Mouse (Mus musculus): ENCODE measurements around the gene 4930486L24Rik. TPM values are rescaled to one million over a fixed set of nuclear protein-coding genes. Genes with fewer than 3 reads are reported as not detected.
A peak's percentile ranks its signal among the peaks of the same experiment; 100 is the strongest.

Gene 4930486L24Rik
- polyA plus RNA-seq, 1 experiment from 2014 or later, result not detected

- WGBS, result 67% methylated on average over 6 of the region's 6 CpGs
- Histone ChIP-seq H3K9ac (ENCODE audit: low read depth, low read length) (no peak overlapping the region), H3K9me3 (ENCODE audit: control insufficient read depth, low read length) (no peaks in the 10 kb centered on the region), H3K4me3 (ENCODE audit: low read depth, low read length) (no peak overlapping the region), H3K4me1 (ENCODE audit: control insufficient read depth, insufficient read depth, low read length) (no peaks in the 10 kb centered on the region), H3K27me3 (replicated peaks; ENCODE audit: control insufficient read depth, insufficient read depth, low read length) (no peaks in the 10 kb centered on the region), H3K36me3 (ENCODE audit: control insufficient read depth, insufficient read depth, low read length) (no peaks in the 10 kb centered on the region), H3K27ac (replicated peaks; ENCODE audit: low read depth, low read length) (no peak overlapping the region), H3K4me2 (ENCODE audit: low read depth, low read length) (no peak overlapping the region)
- DNase-seq (ENCODE audit: low spot score) (no peak), ATAC-seq (ENCODE audit: low read depth) (no peak)
These were observed 21.6 kb downstream of the 4930486L24Rik start for GRCm38 (mm10) chr13:60842703-60843102.

- no peaks in the 10 kb centered on the region for H3K27me3 ChIP-seq (replicated peaks; ENCODE audit: control insufficient read depth, insufficient read depth, low read length)
- H3K9me3 ChIP-seq (ENCODE audit: control insufficient read depth, low read length), result no peaks in the 10 kb centered on the region
- no peak overlapping the region for H3K27ac ChIP-seq (replicated peaks; ENCODE audit: low read depth, low read length)
- H3K36me3 ChIP-seq (ENCODE audit: control insufficient read depth, insufficient read depth, low read length), result no peaks in the 10 kb centered on the region
- no peak overlapping the region for H3K4me2 ChIP-seq (ENCODE audit: low read depth, low read length)
- DNase-seq (ENCODE audit: low spot score) (no peak), ATAC-seq (ENCODE audit: low read depth) (no peak)
- H3K4me3 ChIP-seq (ENCODE audit: low read depth, low read length), result no peak overlapping the region
- H3K4me1 ChIP-seq (ENCODE audit: control insufficient read depth, insufficient read depth, low read length), result no peaks in the 10 kb centered on the region
- 70% methylated on average over 2 of the region's 2 CpGs for WGBS
- no peak overlapping the region for H3K9ac ChIP-seq (ENCODE audit: low read depth, low read length)
These were observed 24.8 kb downstream of the 4930486L24Rik start for GRCm38 (mm10) chr13:60839353-60839902.

GRCm38 (mm10) chr13:60826052-60826451, 38.2 kb downstream of the 4930486L24Rik start:
- no peaks in the 10 kb centered on the region for H3K4me1 ChIP-seq (ENCODE audit: control insufficient read depth, insufficient read depth, low read length)
- H3K4me2 ChIP-seq (ENCODE audit: low read depth, low read length), result no peak overlapping the region
- H3K27ac ChIP-seq (replicated peaks; ENCODE audit: low read depth, low read length), result no peak overlapping the region
- no peak overlapping the region for H3K9ac ChIP-seq (ENCODE audit: low read depth, low read length)
- no peaks in the 10 kb centered on the region for H3K36me3 ChIP-seq (ENCODE audit: control insufficient read depth, insufficient read depth, low read length)
- 68% methylated on average over 3 of the region's 3 CpGs for WGBS
- no peaks in the 10 kb centered on the region for H3K9me3 ChIP-seq (ENCODE audit: control insufficient read depth, low read length)
- no peak overlapping the region for H3K4me3 ChIP-seq (ENCODE audit: low read depth, low read length)
- no peak for DNase-seq (ENCODE audit: low spot score)
- no peak for ATAC-seq (ENCODE audit: low read depth)
- H3K27me3 ChIP-seq (replicated peaks; ENCODE audit: control insufficient read depth, insufficient read depth, low read length), result no peaks in the 10 kb centered on the region

- WGBS, result 70% methylated on average over 3 of the region's 3 CpGs
- ATAC-seq (ENCODE audit: low read depth) (no peak), DNase-seq (ENCODE audit: low spot score) (no peak)
- Histone ChIP-seq H3K4me1 (ENCODE audit: control insufficient read depth, insufficient read depth, low read length) (no peaks in the 10 kb centered on the region), H3K9me3 (ENCODE audit: control insufficient read depth, low read length) (no peaks in the 10 kb centered on the region), H3K9ac (ENCODE audit: low read depth, low read length) (no peak overlapping the region), H3K27ac (replicated peaks; ENCODE audit: low read depth, low read length) (no peak overlapping the region), H3K27me3 (replicated peaks; ENCODE audit: control insufficient read depth, insufficient read depth, low read length) (no peaks in the 10 kb centered on the region), H3K4me2 (ENCODE audit: low read depth, low read length) (no peak overlapping the region), H3K4me3 (ENCODE audit: low read depth, low read length) (no peak overlapping the region), H3K36me3 (ENCODE audit: control insufficient read depth, insufficient read depth, low read length) (no peaks in the 10 kb centered on the region)
These were observed 43.6 kb downstream of the 4930486L24Rik start for GRCm38 (mm10) chr13:60820486-60821175.

GRCm38 (mm10) chr13:60819469-60819868, 44.8 kb downstream of the 4930486L24Rik start:
- Histone ChIP-seq H3K36me3 (ENCODE audit: control insufficient read depth, insufficient read depth, low read length) (no peaks in the 10 kb centered on the region), H3K9me3 (ENCODE audit: control insufficient read depth, low read length) (no peaks in the 10 kb centered on the region), H3K27me3 (replicated peaks; ENCODE audit: control insufficient read depth, insufficient read depth, low read length) (no peaks in the 10 kb centered on the region), H3K9ac (ENCODE audit: low read depth, low read length) (no peak overlapping the region), H3K4me3 (ENCODE audit: low read depth, low read length) (no peak overlapping the region), H3K4me1 (ENCODE audit: control insufficient read depth, insufficient read depth, low read length) (no peaks in the 10 kb centered on the region), H3K27ac (replicated peaks; ENCODE audit: low read depth, low read length) (no peak overlapping the region), H3K4me2 (ENCODE audit: low read depth, low read length) (no peak overlapping the region)
- DNase-seq (ENCODE audit: low spot score) (peak; percentile 50), ATAC-seq (ENCODE audit: low read depth) (no peak)
- 13% methylated on average over 7 of the region's 7 CpGs for WGBS

GRCm38 (mm10) chr13:60813722-60814121, 50.6 kb downstream of the 4930486L24Rik start:
- WGBS, result 42% methylated on average over 1 of the region's 1 CpGs

GRCm38 (mm10) chr13:60812768-60813167, 51.5 kb downstream of the 4930486L24Rik start:
- no peaks in the 10 kb centered on the region for H3K4me1 ChIP-seq (ENCODE audit: control insufficient read depth, insufficient read depth, low read length)
- WGBS, result 85% methylated on average over 6 of the region's 6 CpGs
- H3K9ac ChIP-seq (ENCODE audit: low read depth, low read length), result no peak overlapping the region
- no peak for DNase-seq (ENCODE audit: low spot score)
- H3K27ac ChIP-seq (replicated peaks; ENCODE audit: low read depth, low read length), result no peak overlapping the region
- H3K4me2 ChIP-seq (ENCODE audit: low read depth, low read length), result no peak overlapping the region
- H3K4me3 ChIP-seq (ENCODE audit: low read depth, low read length), result no peak overlapping the region
- ATAC-seq (ENCODE audit: low read depth), result no peak
- H3K27me3 ChIP-seq (replicated peaks; ENCODE audit: control insufficient read depth, insufficient read depth, low read length), result no peaks in the 10 kb centered on the region
- no peaks in the 10 kb centered on the region for H3K36me3 ChIP-seq (ENCODE audit: control insufficient read depth, insufficient read depth, low read length)
- H3K9me3 ChIP-seq (ENCODE audit: control insufficient read depth, low read length), result no peaks in the 10 kb centered on the region

More at GRCm38 (mm10) chr13:60813722-60814121, 50.6 kb downstream of the 4930486L24Rik start:
- Histone ChIP-seq H3K27ac (replicated peaks; ENCODE audit: low read depth, low read length) (no peak overlapping the region), H3K36me3 (ENCODE audit: control insufficient read depth, insufficient read depth, low read length) (no peaks in the 10 kb centered on the region), H3K9ac (ENCODE audit: low read depth, low read length) (no peak overlapping the region), H3K27me3 (replicated peaks; ENCODE audit: control insufficient read depth, insufficient read depth, low read length) (no peaks in the 10 kb centered on the region), H3K4me1 (ENCODE audit: control insufficient read depth, insufficient read depth, low read length) (no peaks in the 10 kb centered on the region), H3K9me3 (ENCODE audit: control insufficient read depth, low read length) (no peaks in the 10 kb centered on the region), H3K4me3 (ENCODE audit: low read depth, low read length) (no peak overlapping the region), H3K4me2 (ENCODE audit: low read depth, low read length) (no peak overlapping the region)
- DNase-seq (ENCODE audit: low spot score) (no peak), ATAC-seq (ENCODE audit: low read depth) (no peak)

- Histone ChIP-seq H3K9ac (ENCODE audit: low read depth, low read length) (no peak overlapping the region), H3K27me3 (replicated peaks; ENCODE audit: control insufficient read depth, insufficient read depth, low read length) (no peaks in the 10 kb centered on the region), H3K4me1 (ENCODE audit: control insufficient read depth, insufficient read depth, low read length) (no peaks in the 10 kb centered on the region), H3K9me3 (ENCODE audit: control insufficient read depth, low read length) (no peaks in the 10 kb centered on the region), H3K4me3 (ENCODE audit: low read depth, low read length) (no peak overlapping the region), H3K36me3 (ENCODE audit: control insufficient read depth, insufficient read depth, low read length) (no peaks in the 10 kb centered on the region), H3K4me2 (ENCODE audit: low read depth, low read length) (no peak overlapping the region), H3K27ac (replicated peaks; ENCODE audit: low read depth, low read length) (no peak overlapping the region)
- no peak for ATAC-seq (ENCODE audit: low read depth)
- no peak for DNase-seq (ENCODE audit: low spot score)
- 81% methylated on average over 2 of the region's 2 CpGs for WGBS
These were observed 54.6 kb downstream of the 4930486L24Rik start for GRCm38 (mm10) chr13:60809690-60810089.

- H3K9me3 ChIP-seq (ENCODE audit: control insufficient read depth, low read length), result no peaks in the 10 kb centered on the region
- no peak within 1 kb of the TSS for H3K4me2 ChIP-seq (ENCODE audit: low read depth, low read length)
- no peaks in the 10 kb centered on the region for H3K4me1 ChIP-seq (ENCODE audit: control insufficient read depth, insufficient read depth, low read length)
- WGBS, result 79% methylated on average over 1 of the region's 1 CpGs
- H3K9ac ChIP-seq (ENCODE audit: low read depth, low read length), result no peak within 1 kb of the TSS
- no peaks in the 10 kb centered on the region for H3K27me3 ChIP-seq (replicated peaks; ENCODE audit: control insufficient read depth, insufficient read depth, low read length)
- H3K36me3 ChIP-seq (ENCODE audit: control insufficient read depth, insufficient read depth, low read length), result no peaks in the 10 kb centered on the region
- no peak for ATAC-seq (ENCODE audit: low read depth)
- no peak for DNase-seq (ENCODE audit: low spot score)
- no peak within 1 kb of the TSS for H3K4me3 ChIP-seq (ENCODE audit: low read depth, low read length)
- H3K27ac ChIP-seq (replicated peaks; ENCODE audit: low read depth, low read length), result no peak within 1 kb of the TSS
These were observed 61.5 kb downstream of the 4930486L24Rik start, which contains the start of gene Ctsll3 for GRCm38 (mm10) chr13:60802749-60803148. Ctsll3 (minus strand) TSS chr13:60802849.

All from embryonic facial prominence, embryonic 14.5 days (tissue).